Mouse (Mus musculus) bone marrow, adult 2 months (tissue): ENCODE measurements at regions not wholly inside any gene's neighbourhood (a gene's known extent, or its start where the extent isn't known, plus 50 kb on each side); places are given as distances from the start of the nearest gene placed in this dataset.

Experiments used
- H3K27ac ChIP-seq: fragments of 200-500 bp; 2 replicates; pipeline ENCODE4 v1.5.1; 2012; ENCODE audit warnings: low read depth, mild to moderate bottlenecking, control low read depth, inconsistent platforms, low read length; ENCODE audit not compliant: control insufficient read depth, poor library complexity, insufficient read depth
- H3K4me1 ChIP-seq: fragments of 200-500 bp; 2 replicates; pipeline ENCODE4 v1.6.1; 2011; ENCODE audit warnings: low read length; ENCODE audit not compliant: control insufficient read depth, insufficient read depth
- H3K4me3 ChIP-seq: fragments of 200-500 bp; replicated peaks from 2 replicates; pipeline ENCODE3; 2011; ENCODE audit warnings: mild to moderate bottlenecking, low read depth, low read length, control low read depth; ENCODE audit not compliant: control insufficient read depth
- CTCF ChIP-seq: fragments of 200-500 bp; IDR thresholded peaks from 2 replicates; pipeline ENCODE4 v1.5.1; 2011; ENCODE audit warnings: low read length, control low read depth; ENCODE audit not compliant: control insufficient read depth, insufficient read depth
- POLR2A ChIP-seq: fragments of 200-500 bp; IDR thresholded peaks from 2 replicates; pipeline ENCODE4 v1.6.1; 2011; ENCODE audit warnings: low read depth, mild to moderate bottlenecking, control low read depth, low read length, borderline replicate concordance; ENCODE audit not compliant: control insufficient read depth
- WGBS: fragments of 180-500 bp; shearing (Covaris S2); methylation state at CpG from one replicate; pipeline ENCODE4 v1.1.7; 2018; 5-methylcytosine and 5-hydroxymethylcytosine counted together

DNA sequence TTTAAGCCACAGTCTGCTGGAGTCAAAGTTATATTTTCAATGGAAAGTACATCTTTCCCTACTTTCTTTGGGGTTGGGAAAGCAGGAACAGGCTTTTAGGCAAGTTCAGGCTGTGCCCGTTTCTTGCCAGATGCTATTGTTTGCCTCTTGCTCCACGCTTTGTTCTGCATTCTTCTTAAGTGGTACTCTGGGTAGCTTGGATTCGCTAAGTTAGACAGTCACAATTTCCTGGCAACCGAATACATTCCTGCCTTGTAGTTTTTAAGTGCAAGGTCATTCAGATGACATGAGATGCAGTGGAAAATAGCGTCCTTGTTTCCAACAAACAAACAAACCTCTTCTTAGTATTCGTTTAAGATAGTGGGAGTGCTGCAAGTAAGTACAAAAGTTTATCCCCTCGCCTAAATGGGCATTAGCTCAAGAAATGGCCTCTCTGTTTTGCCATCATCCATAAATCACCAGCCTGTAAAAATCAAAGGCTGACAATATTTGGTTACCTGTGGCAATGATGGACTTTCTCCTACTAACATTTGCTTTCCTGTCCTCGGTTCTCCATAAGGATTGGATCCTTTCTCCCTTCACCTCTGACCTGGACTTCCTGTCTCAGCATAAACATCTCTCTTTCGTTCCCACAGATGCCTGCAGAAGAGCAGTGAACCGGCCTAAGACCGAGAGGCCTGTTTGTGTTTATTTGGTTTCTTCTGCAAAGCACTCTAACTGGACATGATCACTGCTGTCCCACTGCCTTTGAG, 485.3 kb downstream of the Slc4a3 start:
- WGBS = 51% methylated on average over 11 of the region's 11 CpGs
- H3K27ac ChIP-seq = no peak overlapping the region
- TF ChIP-seq POLR2A (no peak), CTCF (no peak)

DNA sequence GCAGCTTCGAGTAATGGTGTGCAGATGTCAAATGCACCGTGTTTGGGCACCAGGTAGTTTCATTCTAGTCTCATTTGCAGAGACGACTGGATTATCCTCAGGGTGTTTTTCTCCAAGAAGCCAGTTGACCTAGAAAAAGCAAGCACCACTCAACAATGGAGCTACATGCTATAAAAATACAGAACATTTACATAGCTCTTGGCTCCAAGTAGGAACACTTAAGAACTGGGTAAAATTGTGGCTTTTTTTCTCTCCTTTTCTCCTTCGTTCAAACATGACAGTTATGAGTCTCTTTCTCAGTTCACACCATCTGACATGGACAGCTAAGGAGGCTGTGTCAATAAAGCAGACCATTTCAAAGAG, 485.8 kb downstream of the Slc4a3 start:
- WGBS = 52% methylated on average over 4 of the region's 4 CpGs
- no peaks in the 10 kb centered on the region for H3K4me1 ChIP-seq
- H3K27ac ChIP-seq = no peak overlapping the region

More for the DNA sequence above, 485.3 kb downstream of the Slc4a3 start:
- H3K4me1 ChIP-seq = no peaks in the 10 kb centered on the region
- no peak overlapping the region for H3K4me3 ChIP-seq

DNA sequence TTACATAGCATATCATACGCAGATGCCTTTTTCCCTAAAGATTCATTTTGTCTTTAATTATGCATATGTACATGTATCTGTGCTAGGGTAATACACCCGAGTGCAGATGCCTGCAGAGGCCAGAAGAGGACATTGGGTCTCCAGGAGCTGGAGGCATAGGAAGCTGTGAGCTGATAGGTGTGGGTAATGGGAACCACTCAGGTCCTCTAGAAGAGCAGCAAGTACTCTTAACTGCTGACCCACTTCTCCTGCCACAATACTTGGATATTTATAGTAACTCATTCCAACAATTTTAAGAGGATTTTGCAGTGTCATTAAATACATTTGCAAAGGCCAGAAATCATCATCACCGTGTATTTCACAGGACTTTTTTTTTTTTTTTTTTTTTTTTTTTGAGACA, 486.6 kb downstream of the Slc4a3 start:
- Histone ChIP-seq H3K27ac (no peak overlapping the region), H3K4me1 (no peaks in the 10 kb centered on the region), H3K4me3 (no peak overlapping the region)
- WGBS = 72% methylated on average over 3 of the region's 3 CpGs
- TF ChIP-seq POLR2A (no peak), CTCF (no peak)

More for the DNA sequence above, 485.8 kb downstream of the Slc4a3 start:
- no peak overlapping the region for H3K4me3 ChIP-seq
- no peak for TF ChIP-seq POLR2A
- no peak for TF ChIP-seq CTCF

- TF ChIP-seq CTCF (no peak), POLR2A (no peak)
- 55% methylated on average over 3 of the region's 3 CpGs for WGBS
- Histone ChIP-seq H3K4me3 (no peak overlapping the region), H3K4me1 (no peaks in the 10 kb centered on the region), H3K27ac (no peak overlapping the region)
Observed at GRCm38 (mm10) chr1:76036316-76036715, 490.2 kb downstream of the Slc4a3 start.

DNA sequence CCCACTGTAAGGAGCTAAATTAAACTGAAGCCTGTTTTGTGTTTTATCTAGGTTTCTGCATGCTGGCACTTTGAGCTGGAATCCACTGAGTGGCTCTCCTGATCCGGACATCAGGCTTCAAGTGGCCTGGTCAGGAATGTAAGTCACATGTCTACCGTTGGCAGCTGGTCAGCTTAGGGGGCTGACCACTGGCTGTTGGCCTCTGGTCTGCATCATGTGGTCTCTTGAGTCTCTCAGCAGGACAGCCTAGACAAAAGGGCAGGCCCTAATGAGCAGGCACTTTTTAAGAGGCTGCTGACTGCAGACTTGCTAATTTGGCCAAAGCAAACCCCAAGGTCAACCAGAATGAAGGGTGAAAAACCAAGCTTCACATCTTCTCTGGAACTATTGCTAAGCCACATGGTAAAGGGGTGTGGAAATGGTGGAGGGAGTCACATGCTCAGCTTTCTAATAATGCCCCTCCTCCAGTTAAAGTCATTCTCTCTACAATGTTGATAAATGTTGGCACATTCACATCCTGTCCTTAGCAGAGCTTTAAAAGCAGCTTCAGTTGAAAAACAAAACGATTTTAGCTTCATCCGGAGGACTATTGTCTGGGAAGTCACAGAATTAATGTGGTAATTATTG, 493.1 kb downstream of the Slc4a3 start:
- 72% methylated on average over 4 of the region's 4 CpGs for WGBS
- Histone ChIP-seq H3K4me1 (no peaks in the 10 kb centered on the region), H3K4me3 (no peak overlapping the region), H3K27ac (no peak overlapping the region)
- no peak for TF ChIP-seq POLR2A
- no peak for TF ChIP-seq CTCF

DNA sequence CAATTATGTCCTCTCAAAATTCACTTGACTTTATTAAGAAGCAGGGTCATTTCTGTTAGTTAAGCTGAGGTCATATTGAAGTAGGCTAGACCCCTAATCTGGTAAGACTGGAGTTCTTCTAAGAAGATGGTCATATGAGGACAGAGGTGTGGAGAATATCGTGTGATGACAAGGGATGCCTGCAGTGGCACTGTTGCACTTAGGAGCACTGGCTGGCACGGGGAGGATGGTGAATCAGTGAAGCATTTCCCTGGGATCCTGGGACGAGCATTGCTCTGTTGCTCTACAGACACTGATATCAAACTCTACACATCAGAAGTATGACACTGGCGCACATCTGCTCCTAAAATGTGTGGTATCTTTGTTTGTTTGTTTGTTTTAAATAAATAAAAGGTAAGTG, 493.6 kb downstream of the Slc4a3 start:
- Histone ChIP-seq H3K4me1 (no peaks in the 10 kb centered on the region), H3K4me3 (no peak overlapping the region), H3K27ac (no peak overlapping the region)
- WGBS = 61% methylated on average over 4 of the region's 4 CpGs
- TF ChIP-seq POLR2A = no peak
- TF ChIP-seq CTCF = no peak

DNA sequence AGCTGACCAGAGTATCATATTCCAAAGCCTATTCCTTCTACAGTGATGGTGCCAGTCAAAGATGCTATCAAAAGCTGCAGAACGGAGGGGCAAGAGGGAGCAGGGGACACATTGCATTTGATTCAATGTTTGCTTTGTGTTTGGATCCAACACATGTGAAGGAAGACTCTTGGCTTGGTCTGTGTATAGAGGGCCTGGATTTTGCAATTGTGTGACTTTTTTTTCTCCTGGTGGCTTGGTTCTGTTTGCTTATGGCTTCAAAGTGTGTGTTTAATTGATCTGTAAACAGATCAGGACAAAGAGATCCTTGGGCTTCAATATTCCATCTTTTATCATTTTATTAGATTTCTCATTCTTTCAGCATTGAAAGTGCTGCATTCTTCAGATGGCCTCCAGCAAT, 504.2 kb downstream of the Slc4a3 start:
- Histone ChIP-seq H3K4me3 (no peak overlapping the region), H3K4me1 (no peaks in the 10 kb centered on the region), H3K27ac (no peak overlapping the region)
- no peak for TF ChIP-seq CTCF
- TF ChIP-seq POLR2A = no peak
- 77% methylated on average over 1 of the region's 1 CpGs for WGBS

DNA sequence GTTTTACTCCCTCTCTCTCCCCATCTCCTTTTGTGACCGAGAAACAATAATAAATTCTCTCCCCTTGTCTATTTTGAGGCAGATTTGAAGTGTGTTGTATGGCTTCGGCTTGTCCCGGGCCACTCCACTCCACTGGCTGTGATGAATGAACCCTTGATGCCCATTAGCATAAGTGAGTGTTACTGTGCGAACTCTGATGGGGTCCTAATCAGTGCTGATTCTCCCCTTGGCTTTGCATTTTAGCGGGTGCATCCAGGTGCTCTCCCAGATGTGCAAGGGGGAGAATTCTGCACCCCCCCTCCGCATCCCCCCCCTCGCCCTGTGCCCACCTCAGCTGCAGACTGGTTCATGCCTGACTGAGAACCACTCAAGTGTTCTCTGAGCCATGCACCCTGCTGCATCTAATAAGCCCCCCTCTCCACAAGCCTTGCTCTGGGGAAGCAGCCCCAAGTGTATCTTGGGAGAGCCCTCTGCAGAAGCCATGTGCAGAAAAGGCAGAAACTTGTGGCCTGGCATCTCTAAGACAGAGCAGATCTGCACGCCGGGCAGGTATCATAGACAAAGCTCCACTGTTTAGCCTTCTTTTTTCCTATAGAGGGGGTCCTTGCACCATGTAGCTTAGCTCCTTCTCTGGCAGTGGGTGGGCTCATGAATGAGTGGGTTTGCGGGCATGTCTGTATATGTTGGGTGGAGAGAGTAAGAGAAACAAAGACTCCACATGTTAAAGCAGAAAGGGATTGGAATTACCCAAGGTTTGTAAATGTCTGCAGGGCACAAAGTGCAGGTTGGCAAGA, 507.5 kb downstream of the Slc4a3 start:
- Histone ChIP-seq H3K4me1 (no peaks in the 10 kb centered on the region), H3K4me3 (no peak overlapping the region), H3K27ac (no peak overlapping the region)
- WGBS = 72% methylated on average over 10 of the region's 10 CpGs
- TF ChIP-seq CTCF = no peak
- TF ChIP-seq POLR2A = no peak
